Mouse (Mus musculus) skeletal muscle tissue, postnatal 0 days (tissue): ENCODE measurements around the gene Cnih4. TPM values are rescaled to one million over a fixed set of nuclear protein-coding genes. Genes with fewer than 3 reads are reported as not detected.

Source experiments
- polyA plus RNA-seq: library from polyadenylated mRNA; unstranded; fragments of >200 nt; fragmentation: Nextera tagmentation; extraction: Ambion mirVana; gene quantifications from 2 replicates; pipeline ENCODE4 v1.2.1, GENCODE M21; 2015

Cnih4 gene
- polyA plus RNA-seq, result 67.2 and 80.6 TPM in 2 replicates

DNA sequence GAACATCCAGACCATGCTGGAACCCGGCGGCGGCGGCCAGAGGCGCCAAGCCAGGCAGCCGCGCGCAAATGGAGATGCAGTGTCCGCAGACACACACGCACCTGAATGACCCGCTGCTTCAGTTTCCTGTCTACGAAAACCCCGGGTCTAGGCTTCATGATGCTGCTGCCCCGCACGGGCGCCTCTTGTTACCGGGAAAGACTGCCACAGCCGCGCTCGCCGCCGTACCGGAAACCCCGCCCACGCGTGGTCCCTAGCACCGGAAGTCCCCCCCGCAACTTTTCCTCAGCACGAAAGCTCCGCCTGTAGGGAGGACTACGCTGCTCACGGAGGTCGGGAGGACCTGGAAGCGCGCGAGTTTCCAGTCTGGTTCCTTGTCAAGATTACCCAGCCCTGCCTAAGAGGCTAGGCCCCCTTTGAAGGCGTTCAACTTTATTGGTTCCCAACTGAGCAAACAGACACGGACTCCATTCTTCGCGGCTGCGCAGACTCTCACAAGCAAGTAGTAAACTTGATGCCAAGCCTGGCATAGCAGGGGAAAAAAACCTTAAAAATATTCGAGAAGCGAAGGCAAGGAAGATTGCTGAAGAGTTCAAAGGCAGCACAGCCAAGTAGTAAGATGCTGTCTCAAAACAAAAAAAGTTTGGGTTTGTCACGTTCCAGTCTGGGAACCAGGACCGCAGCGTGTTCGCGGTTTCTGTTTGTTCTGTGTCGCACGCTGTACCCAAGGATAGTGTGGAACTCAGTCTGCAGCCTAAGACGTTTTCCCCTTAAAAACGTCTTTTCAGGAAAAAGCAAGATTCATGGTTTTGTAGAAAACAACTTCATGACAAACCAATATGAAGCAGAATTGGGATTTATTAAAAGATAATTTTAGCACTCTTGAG, at the start of gene Cnih4, which contains the start of gene Nvl:
Gene Cnih4, plus strand, starts transcription at position 744 of the 887 bp plus-strand sequence.
Gene Nvl, minus strand, starts transcription at position 255 of the 887 bp plus-strand sequence.

DNA sequence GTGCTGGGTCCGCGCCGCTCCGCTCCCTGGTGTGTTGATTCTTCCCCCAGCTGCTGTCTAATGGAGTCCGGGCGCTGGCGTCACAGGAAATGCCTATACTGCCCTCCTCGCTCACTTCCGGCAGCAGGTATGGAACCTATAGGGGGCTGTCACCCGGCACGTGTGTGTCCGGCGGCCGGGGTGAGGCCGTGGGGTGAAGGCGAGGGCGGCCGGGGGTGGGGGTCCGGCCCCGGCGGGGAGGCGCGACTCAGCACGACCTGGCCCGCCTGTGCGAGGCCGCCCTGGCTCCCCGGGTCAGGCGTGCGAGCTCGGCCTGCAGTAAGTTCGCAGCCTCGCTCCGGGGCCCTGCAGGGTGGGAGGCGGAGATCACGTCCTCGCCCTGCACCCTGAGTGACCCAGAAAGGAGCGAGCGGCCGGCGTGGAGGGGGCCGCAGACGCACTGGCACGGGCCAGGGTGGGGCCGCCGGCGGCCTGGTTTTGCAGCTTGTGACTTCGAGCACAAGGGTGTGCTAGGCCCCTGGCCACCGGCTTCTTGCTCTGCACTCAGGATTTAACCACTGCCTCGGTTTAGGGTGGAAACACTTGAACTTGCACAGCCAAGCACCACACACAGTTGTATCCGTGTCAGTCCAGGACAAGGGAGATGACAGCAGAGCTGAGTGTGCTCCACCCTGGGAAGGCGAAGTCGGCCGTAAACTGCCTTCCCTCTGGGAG, 67.6 kb downstream of the Cnih4 start, which contains the start of gene Wdr26:
Gene Wdr26, minus strand, starts transcription at position 82 of the 714 bp plus-strand sequence.

Other genes starting within 250 kb of the Cnih4 start
- 41.2 and 45.0 TPM in 2 replicates for gene Pycr2, start 240.4 kb upstream of the Cnih4 start, polyA plus RNA-seq
- gene Lefty1, start 209.7 kb upstream of the Cnih4 start, polyA plus RNA-seq, result 0.99 and 3.2 TPM in 2 replicates
- gene Tmem63a, start 202.3 kb upstream of the Cnih4 start, polyA plus RNA-seq, result 7.4 and 8.6 TPM in 2 replicates
- gene Ephx1, start 123.8 kb upstream of the Cnih4 start, polyA plus RNA-seq, result 22.2 and 24.2 TPM in 2 replicates
- not detected in 2 replicates for gene 9130409I23Rik, start 93.5 kb upstream of the Cnih4 start, polyA plus RNA-seq
- gene Nvl, start 489 bp upstream of the Cnih4 start, polyA plus RNA-seq, result 9.9 TPM in 2 replicates
- gene Wdr26, start 67.3 kb downstream of the Cnih4 start, polyA plus RNA-seq, result 34.6 and 39.3 TPM in 2 replicates
- 0.05 and 0.08 TPM in 2 replicates for gene Cnih3, start 207.9 kb downstream of the Cnih4 start, polyA plus RNA-seq